Mouse (Mus musculus) bone marrow, adult 2 months (tissue): ENCODE results near the gene Stom.

Experiments used
- CTCF ChIP-seq: fragments of 200-500 bp; IDR thresholded peaks from 2 replicates; pipeline ENCODE4 v1.5.1; 2011; ENCODE audit warnings: low read length, control low read depth; ENCODE audit not compliant: control insufficient read depth, insufficient read depth
- POLR2A ChIP-seq: fragments of 200-500 bp; IDR thresholded peaks from 2 replicates; pipeline ENCODE4 v1.6.1; 2011; ENCODE audit warnings: low read depth, mild to moderate bottlenecking, control low read depth, low read length, borderline replicate concordance; ENCODE audit not compliant: control insufficient read depth

DNA sequence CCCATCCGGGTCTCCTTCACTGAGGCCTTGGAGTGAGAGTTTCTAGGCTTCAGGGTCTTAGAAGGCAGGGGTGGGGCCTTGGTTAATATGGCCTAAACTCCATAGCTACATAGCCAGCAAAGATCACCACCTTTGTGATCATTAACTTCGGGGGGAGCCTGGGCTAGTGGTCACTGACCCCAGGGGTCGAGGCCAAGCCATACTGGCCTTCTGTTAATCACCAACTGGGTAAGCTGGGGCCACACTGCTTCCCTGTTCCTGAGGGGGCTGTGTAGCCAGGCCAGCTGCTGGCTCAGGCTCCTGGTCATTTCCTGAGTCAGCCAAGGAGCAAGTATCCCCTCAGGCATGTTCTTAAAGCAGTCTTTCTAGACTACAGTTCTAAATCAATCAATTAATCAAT is 56.8 kb downstream of the Stom start:
- TF ChIP-seq POLR2A (no peak), CTCF (no peak)
